Mouse (Mus musculus): Measurements from ENCODE around the gene Yy1. TPM values are rescaled to one million over a fixed set of nuclear protein-coding genes. Genes with fewer than 3 reads are reported as not detected.

Yy1 gene
- total RNA-seq, 2 experiments from 2014 or later: 48.9 to 51.6 TPM

DNA sequence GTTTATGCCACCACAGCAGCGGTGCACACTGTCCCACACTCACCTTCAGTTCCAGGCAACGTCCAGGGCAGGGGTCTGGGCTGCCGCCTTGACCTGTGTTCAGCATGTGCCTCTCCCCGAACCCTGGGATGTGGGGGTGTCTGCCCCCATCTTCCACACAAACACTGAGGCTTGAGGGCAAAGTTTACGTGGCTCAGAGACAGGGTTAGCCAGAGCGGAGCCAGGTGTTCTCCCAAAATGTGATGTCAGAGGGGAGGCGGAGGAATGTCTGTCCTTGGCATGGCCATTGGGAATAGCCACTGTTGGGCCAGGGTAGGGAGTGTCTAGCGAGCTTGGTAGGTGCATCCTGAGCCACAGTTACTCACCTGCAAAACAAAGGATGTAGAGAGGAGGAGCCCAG lies 60.0 kb downstream of the Yy1 start:
- no peak for DNase-seq (ENCODE audit: extremely low spot score in 1 of 2, low spot score in 1 of 2)

- no peak for DNase-seq (ENCODE audit: extremely low spot score in 1 of 2, low spot score in 1 of 2)
Measured at GRCm38 (mm10) chr12:108855081-108855480, 62.3 kb downstream of the Yy1 start.

- DNase-seq (ENCODE audit: extremely low spot score in 1 of 2, low spot score in 1 of 2): no peak
Measured at GRCm38 (mm10) chr12:108856186-108856585, 63.4 kb downstream of the Yy1 start.

GRCm38 (mm10) chr12:108857109-108857508 lies 64.3 kb downstream of the Yy1 start:
- DNase-seq (ENCODE audit: extremely low spot score in 1 of 2, low spot score in 1 of 2): no peak

GRCm38 (mm10) chr12:108857589-108858184 lies 64.9 kb downstream of the Yy1 start:
- no peak for DNase-seq (ENCODE audit: extremely low spot score in 1 of 2, low spot score in 1 of 2)

- no peak for DNase-seq (ENCODE audit: extremely low spot score in 1 of 2, low spot score in 1 of 2)
Measured at GRCm38 (mm10) chr12:108858486-108858885, 65.7 kb downstream of the Yy1 start.

DNA sequence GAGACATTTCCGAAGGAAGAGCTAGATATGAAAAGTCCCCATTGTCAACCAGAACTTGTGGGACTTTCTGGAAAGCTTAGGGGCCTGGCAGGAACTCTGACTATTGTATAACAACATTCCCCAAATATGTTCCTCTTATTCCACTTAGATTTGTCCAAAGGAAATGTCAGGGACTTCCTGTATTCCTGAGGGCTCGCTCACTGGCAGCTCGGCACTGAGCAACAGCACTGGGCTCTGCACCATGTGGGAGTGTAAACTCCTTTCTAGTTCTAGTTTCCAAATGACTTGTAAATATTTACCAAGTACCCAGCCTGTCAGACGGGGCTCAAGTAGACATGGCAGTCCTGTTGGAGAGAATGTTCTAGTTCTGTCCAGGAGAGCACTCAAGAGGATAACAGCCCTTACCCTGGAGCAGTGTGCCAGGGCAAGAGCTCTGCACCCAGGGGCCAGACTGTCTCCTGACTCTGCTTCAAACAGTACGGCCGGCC lies 72.3 kb downstream of the Yy1 start:
- DNase-seq (ENCODE audit: extremely low spot score in 1 of 2, low spot score in 1 of 2): no peak

DNA sequence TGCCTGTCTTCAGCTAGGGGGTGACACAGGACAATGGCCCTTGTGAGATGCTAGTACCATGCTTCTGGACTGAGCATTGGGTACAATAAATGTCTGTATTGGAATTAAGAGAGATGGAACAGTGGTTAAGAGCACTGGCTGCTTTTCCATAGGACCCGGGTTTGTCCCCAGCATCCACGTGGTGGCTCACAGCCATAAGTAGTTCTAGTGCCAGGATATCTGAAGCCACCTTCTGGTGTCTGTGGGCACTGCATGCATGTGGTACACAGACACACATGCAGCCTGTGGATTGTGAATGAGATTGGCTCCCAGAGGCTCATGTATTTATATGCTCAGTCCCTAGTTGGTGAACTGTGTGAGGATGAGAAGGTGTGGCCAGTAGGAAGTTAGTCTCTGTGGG lies 76.8 kb downstream of the Yy1 start:
- no peak for DNase-seq (ENCODE audit: extremely low spot score in 1 of 2, low spot score in 1 of 2)

Small RNA genes within 50 kb of the gene (microRNA-seq; reads per million reads assigned to microRNA genes)
- gene Mir345: 95.7 to 95.8 reads per million in 2 experiments

Other genes starting within 250 kb of the Yy1 start
- 100 to 1,000 TPM; 201 to 204 TPM for gene Evl, start 238.3 kb upstream of the Yy1 start, total RNA-seq (2021)
- 1 to 10 TPM; 3.6 to 3.8 TPM for gene Degs2, start 90.7 kb upstream of the Yy1 start, total RNA-seq (2021)
- 10 to 100 TPM; 18.4 to 22.1 TPM for gene Slc25a29, start 42.9 kb downstream of the Yy1 start, total RNA-seq (2021)
- gene Slc25a47, start 43.1 kb downstream of the Yy1 start, total RNA-seq (2021): 10 to 100 TPM in 1 of 2 experiments, 1 to 10 TPM in 1; 10.0 to 12.0 TPM
- 10 to 100 TPM; 11.6 to 12.0 TPM for gene Wdr25, start 100.7 kb downstream of the Yy1 start, total RNA-seq (2021)
- 10 to 100 TPM; 83.6 to 86.7 TPM for gene Wars, start 101.2 kb downstream of the Yy1 start, total RNA-seq (2021)

Measured in layer of hippocampus, postnatal 25 days (tissue).